Mouse (Mus musculus): ENCODE results near the gene Tmed4. TPM values are rescaled to one million over a fixed set of nuclear protein-coding genes. Genes with fewer than 3 reads are reported as not detected.

Tmed4 gene
- total RNA-seq (2023) = 10 to 100 TPM; 39.9 to 46.8 TPM

DNA sequence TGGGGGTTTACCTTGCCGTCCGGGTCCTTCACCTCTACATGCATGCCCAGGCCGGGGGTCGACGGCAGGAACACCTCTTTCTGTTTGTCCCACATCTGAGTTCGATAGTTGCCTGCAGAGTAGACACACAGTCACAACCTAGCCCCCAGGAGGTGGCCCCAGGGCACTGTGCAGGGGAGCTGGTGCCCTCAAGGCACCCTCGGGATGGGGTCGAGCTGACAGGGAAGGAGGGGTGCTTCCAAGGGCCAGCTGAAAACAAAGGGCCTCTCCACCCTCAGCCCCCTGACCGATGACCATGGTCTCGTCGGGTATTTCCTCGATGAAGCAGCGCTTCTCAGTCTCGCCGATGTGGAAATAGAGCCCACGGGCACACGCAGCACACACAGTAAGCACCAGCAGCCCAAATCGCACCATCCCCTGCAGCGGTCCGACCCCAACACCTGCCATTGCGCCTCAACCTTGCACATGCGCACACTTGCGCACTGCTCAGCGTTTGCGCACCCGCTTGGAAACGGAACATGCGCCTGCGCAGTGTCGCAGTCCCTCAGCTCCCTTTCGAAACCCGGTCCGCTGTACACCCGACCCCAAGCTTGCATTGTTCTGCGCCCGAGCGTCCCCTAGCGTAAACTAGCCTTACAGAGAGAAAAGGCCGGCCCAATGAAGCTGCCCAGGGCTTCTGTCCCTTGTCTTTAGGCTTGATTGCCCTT, at the start of gene Tmed4:
Gene Tmed4, minus strand, starts transcription at position 484 of the 707 bp plus-strand sequence.

DNA sequence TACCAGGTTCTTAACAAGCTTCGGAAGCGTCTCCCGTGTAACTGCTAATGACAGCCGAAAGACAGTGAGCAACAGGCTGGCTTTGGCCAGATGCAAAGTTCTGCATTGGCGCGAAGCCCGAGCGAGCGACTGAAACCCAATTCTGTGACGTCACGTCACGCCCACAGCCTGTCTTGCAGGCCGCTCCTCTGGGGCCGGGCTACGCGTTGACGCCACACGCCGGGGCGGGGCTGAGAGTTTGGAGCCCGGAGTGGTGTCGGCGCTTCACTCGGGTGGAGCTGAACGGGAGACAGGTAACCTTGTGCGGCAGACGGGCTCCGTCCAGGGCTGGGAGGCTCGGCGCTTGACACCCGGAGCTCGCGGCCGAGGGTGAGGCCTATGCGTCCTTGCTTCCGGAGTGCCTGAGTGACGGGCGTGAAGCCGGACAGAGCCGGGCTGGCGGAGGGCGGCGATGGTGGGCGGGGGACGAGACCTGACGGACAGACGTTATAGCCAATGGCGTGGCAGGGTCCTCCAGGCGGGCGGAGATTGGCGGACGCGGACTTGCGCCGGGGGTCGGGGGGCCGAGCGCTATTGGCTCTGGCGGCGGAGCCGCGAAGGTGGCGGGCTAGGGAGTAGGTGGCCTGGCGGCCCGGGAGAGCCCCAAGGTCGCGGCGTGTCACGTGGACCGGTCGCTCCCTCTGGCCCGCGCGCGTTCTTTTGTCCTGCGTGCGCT, 16.9 kb upstream of the Tmed4 start, which contains the start of gene Ogdh:
Gene Ogdh, plus strand, starts transcription at position 233 of the 715 bp plus-strand sequence.

DNA sequence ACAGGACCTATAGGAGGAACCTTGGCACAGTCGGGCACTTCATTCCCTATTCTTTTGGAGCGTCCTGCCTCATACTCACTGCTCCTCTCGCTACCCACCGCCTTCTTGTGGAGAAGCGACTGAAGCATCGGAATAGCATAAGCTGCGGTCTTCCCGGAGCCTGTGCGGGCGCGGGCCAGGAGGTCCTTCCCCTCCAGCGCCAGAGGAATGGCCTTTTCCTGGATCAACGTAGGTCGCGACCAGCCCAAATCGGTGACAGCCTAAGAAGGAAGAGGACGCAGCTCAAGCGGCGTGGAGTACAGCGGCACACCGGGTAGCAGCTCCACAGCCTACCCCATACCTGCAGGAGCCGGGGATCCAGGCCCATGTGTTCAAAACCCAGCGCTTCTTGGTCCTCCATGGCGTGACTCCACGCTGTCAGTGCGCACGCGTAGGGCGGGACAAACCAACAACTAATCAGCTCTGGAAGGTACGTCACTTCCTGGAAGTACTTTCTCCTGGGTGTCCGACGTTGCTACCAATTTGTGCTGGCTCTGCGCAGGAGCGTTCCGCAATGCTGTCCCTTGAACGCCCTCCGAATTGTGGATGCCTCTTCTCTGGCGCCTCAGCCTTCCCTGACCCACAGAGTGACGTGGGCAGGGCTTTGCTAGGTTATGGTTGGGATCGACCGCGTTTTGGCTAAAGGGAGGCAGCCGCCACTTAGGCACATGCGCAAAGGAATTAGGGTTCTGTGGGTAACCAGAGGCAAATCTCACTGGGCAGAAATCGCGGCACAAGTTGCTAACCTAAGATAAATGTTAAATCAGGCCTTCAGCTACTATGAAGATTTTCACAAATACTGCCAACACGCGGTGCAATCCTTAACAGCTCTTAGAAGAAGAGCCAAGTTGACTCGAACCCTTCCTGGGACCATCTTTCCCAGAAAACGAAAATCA, 7.1 kb downstream of the Tmed4 start, which contains the start of gene Ddx56:
Gene Ddx56, minus strand, starts transcription at position 453 of the 935 bp plus-strand sequence.

DNA sequence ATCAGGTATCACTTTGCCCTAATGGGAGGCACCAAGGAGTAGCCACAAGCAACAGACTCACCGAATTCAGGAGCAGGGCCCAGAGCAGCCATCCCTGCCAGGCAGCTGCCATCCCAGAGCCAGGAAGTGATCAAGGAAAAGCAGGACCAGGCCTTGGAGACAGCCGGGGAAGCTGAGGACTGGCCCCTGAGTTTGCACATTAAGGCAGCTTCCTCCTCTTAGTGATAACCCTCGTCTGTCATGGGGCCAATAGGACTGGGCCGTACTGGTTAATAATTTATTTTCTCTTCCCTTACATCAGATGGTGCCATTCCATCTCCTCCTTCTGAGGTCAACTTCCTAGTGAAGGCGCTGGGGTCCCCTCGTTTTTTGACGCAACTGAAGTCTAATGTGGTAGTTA, 44.7 kb downstream of the Tmed4 start, which contains the start of gene Npc1l1:
Gene Npc1l1, minus strand, starts transcription at position 132 of the 400 bp plus-strand sequence.

Other genes starting within 250 kb of the Tmed4 start
- gene Camk2b, start 208.5 kb downstream of the Tmed4 start, total RNA-seq (2023) = 10 to 100 TPM; 12.4 to 14.4 TPM
- gene A730071L15Rik, start 74.8 kb downstream of the Tmed4 start, total RNA-seq (2023) = 1 to 10 TPM in 1 of 2 experiments, under 1 TPM in 1; 0.47 to 1.1 TPM
- gene Nudcd3, start 74.5 kb downstream of the Tmed4 start, total RNA-seq (2023) = 10 to 100 TPM; 64.9 to 69.8 TPM
- gene Npc1l1, start 44.7 kb downstream of the Tmed4 start, total RNA-seq (2023) = under 1 TPM; 0.15 TPM
- 10 to 100 TPM; 81.5 to 92.5 TPM for gene Ddx56, start 7.1 kb downstream of the Tmed4 start, total RNA-seq (2023)
- 100 to 1,000 TPM; 161 to 167 TPM for gene Ogdh, start 16.8 kb upstream of the Tmed4 start, total RNA-seq (2023)
- 100 to 1,000 TPM; 101 to 103 TPM for gene Zmiz2, start 114.2 kb upstream of the Tmed4 start, total RNA-seq (2023)
- gene Ppia, start 140.6 kb upstream of the Tmed4 start, total RNA-seq (2023) = 1,000 to 10,000 TPM; 1,227 to 1,397 TPM
- 10 to 100 TPM; 57.6 to 60.1 TPM for gene H2afv, start 169.6 kb upstream of the Tmed4 start, total RNA-seq (2023)
- gene Purb, start 201.0 kb upstream of the Tmed4 start, total RNA-seq (2023) = 10 to 100 TPM; 67.2 to 67.4 TPM
- gene Myo1g, start 246.1 kb upstream of the Tmed4 start, total RNA-seq (2023) = 100 to 1,000 TPM; 203 to 212 TPM

Measured in T-cell, adult 66 days (primary cell).